Mouse (Mus musculus) limb, embryonic 14.5 days (tissue): Measurements from ENCODE around the gene Skp1a. TPM values are rescaled to one million over a fixed set of nuclear protein-coding genes. Genes with fewer than 3 reads are reported as not detected.

Experiments used
- ATAC-seq: fragments of 200-750 bp; cut with Nextera tagmentation; 2 replicates; pipeline ENCODE4 v1.8.0; 2017; ENCODE audit warnings: low read depth, moderate number of reproducible peaks, moderate TSS enrichment; ENCODE audit not compliant: low FRiP score
- DNase-seq: peaks from one replicate; pipeline ENCODE4 v3.0.0-alpha.2; 2015; ENCODE audit warnings: low spot score
- H3K27ac ChIP-seq: fragments of 300-500 bp; sonication (generic); replicated peaks from 2 replicates; pipeline ENCODE4 v1.5.1; 2014; ENCODE audit warnings: low read depth, mild to moderate bottlenecking, low read length, moderate library complexity, mixed read lengths
- H3K27me3 ChIP-seq: fragments of 300-500 bp; sonication (generic); 2 replicates; pipeline ENCODE4 v1.6.1; 2014; ENCODE audit warnings: low read length, mixed read lengths; ENCODE audit not compliant: control insufficient read depth, insufficient read depth
- H3K36me3 ChIP-seq: fragments of 300-500 bp; sonication (generic); 2 replicates; pipeline ENCODE4 v1.6.1; 2014; ENCODE audit warnings: mild to moderate bottlenecking, low read length, moderate library complexity, mixed read lengths; ENCODE audit not compliant: control insufficient read depth, insufficient read depth
- H3K4me1 ChIP-seq: fragments of 300-500 bp; sonication (generic); 2 replicates; pipeline ENCODE4 v1.6.1; 2014; ENCODE audit warnings: antibody characterized with exemption, low read length, mixed read lengths; ENCODE audit not compliant: control insufficient read depth, insufficient read depth
- H3K4me2 ChIP-seq: fragments of 300-500 bp; sonication (generic); replicated peaks from 2 replicates; pipeline ENCODE4 v1.6.1; 2014; ENCODE audit warnings: low read depth, mild to moderate bottlenecking, low read length, moderate library complexity; ENCODE audit not compliant: severe bottlenecking
- H3K4me3 ChIP-seq: fragments of 300-500 bp; sonication (generic); replicated peaks from 2 replicates; pipeline ENCODE4 v1.5.1; 2014; ENCODE audit warnings: low read length
- H3K9ac ChIP-seq: fragments of 300-500 bp; sonication (generic); 2 replicates; pipeline ENCODE4 v1.6.1; 2014; ENCODE audit warnings: mild to moderate bottlenecking, low read depth, low read length, moderate library complexity; ENCODE audit not compliant: severe bottlenecking
- H3K9me3 ChIP-seq: fragments of 300-500 bp; sonication (generic); 2 replicates; pipeline ENCODE4 v1.6.1; 2016; ENCODE audit warnings: low read length; ENCODE audit not compliant: control insufficient read depth
- POLR2A ChIP-seq: fragments of 200-500 bp; IDR thresholded peaks from 2 replicates; pipeline ENCODE4 v1.8.0; 2012; ENCODE audit warnings: inconsistent platforms, mild to moderate bottlenecking, moderate library complexity, borderline replicate concordance; ENCODE audit not compliant: insufficient read depth, insufficient read length; ENCODE audit errors: extremely low read depth
- WGBS: fragments of 180-500 bp; shearing (Covaris S2); extraction: QIAGEN DNeasy Blood & Tissue Kit; methylation state at CpG from one replicate; pipeline ENCODE4 v1.1.7; 2014; 5-methylcytosine and 5-hydroxymethylcytosine counted together
- polyA plus RNA-seq, 2 experiments: library from polyadenylated mRNA; depleted of rRNA in 1 of 2; stranded (reverse) in 1 of 2; unstranded in 1 of 2; fragments of >200 nt; fragmentation: Nextera tagmentation in 1 of 2; extraction: Ambion mirVana in 1 of 2; gene quantifications; 2 replicates each; pipeline versions ENCODE4 v1.2.1 to v1.2.3; 2012 to 2014

Gene Skp1a
- polyA plus RNA-seq, 2 experiments, result 172 to 746 TPM

DNA sequence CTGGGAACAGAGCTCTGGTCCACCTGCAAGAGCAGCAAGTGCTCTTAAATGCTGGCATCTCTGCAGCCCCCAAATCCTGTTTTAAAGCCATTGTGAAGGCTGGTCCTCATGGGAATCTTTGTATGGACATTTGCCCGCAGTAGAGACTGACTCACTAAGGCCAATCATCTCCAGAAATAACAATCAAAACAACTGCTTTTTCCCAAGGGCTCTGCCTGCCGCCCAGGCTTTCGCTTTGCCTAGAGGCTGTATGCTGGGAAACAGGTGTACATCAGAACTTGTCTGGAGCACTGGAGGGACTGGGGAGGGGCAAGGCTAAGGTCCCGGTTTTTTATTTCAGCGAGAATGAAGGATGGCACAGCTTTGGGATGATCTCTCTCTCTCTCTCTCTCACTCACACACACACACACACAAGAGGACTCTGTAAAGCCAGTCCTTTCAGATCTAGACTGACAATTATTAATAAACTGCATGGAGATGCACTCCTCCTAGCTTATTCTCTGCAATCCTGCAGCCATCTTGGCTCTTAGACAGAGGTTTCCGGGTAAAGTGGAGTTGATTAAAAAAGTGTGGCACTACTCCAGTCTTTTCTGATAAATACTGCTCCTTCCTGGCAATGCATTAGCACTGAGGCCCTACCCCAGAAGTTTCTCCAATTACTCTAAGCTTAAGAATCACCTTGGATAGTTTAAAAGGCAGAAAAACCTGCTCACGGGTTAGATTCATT, 2.9 kb upstream of the Skp1a start:
- Histone ChIP-seq H3K9me3 (no peaks in the 10 kb centered on the region), H3K36me3 (no peaks in the 10 kb centered on the region), H3K4me3 (no peak overlapping the region), H3K27ac (no peak overlapping the region), H3K9ac (no peak overlapping the region), H3K27me3 (no peaks in the 10 kb centered on the region), H3K4me1 (peaks cover 16% of the 10 kb centered on the region; the same call in 1 of the 2 replicates), H3K4me2 (no peak overlapping the region)
- ATAC-seq (no peak), DNase-seq (no peak)
- WGBS, result 78% methylated on average over 7 of the region's 7 CpGs
- TF ChIP-seq POLR2A, result no peak

DNA sequence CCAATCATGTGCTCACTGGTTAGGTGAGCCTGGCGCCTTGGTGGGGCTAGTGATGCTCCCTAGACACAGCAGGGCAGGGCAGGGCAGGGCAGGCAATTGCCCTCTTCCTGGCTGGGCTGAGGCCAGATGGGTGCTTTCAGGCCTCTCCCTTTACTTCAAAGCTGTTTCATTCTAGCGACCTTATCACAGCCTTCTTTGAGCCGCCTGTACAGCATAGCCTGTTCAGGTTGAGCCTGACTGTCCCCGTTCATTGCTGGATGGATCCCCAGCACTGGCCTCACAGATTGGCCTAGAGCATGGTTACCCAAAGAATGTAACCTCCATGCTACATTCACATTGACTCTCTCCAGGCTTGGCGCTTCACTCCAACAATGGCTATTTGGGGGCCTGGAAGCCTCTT, 1.1 kb upstream of the Skp1a start:
- no peaks in the 10 kb centered on the region for H3K27me3 ChIP-seq
- H3K9me3 ChIP-seq, result no peaks in the 10 kb centered on the region
- peak overlapping the region; percentile 61 for H3K4me2 ChIP-seq
- H3K4me3 ChIP-seq, result peak overlapping the region; percentile 100; the same call in 1 of the 2 replicates
- ATAC-seq (no peak), DNase-seq (no peak)
- no peak for TF ChIP-seq POLR2A
- H3K27ac ChIP-seq, result no peak overlapping the region
- H3K9ac ChIP-seq, result peak overlapping the region; percentile 99; the same call in 1 of the 2 replicates
- peaks cover 16% of the 10 kb centered on the region; the same call in 1 of the 2 replicates for H3K4me1 ChIP-seq
- 53% methylated on average over 5 of the region's 5 CpGs for WGBS
- H3K36me3 ChIP-seq, result no peaks in the 10 kb centered on the region

DNA sequence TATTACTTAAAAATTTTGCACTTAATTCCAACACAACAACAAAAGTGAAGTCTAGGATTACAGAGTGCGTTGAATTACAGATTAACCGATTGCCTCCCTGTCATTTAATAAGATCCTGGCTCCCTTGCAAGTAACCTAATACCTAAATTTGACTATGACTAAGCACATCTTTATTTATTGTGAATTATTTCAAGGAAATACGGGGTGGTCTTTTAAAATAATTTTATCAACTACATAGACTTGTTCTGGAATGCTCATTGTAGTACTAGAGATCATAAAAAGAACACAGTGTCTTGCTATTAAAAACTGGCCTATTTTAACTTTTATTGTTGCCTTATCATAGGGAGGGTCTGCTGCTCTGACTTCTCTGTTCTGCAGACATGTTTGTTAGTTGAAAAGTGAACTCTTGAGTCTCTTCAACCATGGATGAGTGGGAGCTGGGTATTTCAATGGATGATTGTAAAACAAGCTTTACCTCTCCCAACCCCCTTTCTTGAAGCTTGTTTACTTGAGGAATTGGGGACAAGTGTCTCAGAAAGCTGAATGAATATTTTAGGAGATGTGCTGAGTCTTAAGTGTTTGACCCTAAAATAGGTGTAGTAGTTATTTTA, 1.4 kb downstream of the Skp1a start:
- 21% methylated on average over 3 of the region's 3 CpGs for WGBS
- peak overlapping the region; percentile 100 for H3K4me3 ChIP-seq
- peaks cover 11% of the 10 kb centered on the region for H3K36me3 ChIP-seq
- TF ChIP-seq POLR2A, result no peak
- H3K27ac ChIP-seq, result no peak overlapping the region
- H3K4me2 ChIP-seq, result peak overlapping the region; percentile 65
- H3K27me3 ChIP-seq, result no peaks in the 10 kb centered on the region
- H3K9ac ChIP-seq, result peak overlapping the region; percentile 99
- DNase-seq, result no peak
- no peaks in the 10 kb centered on the region for H3K9me3 ChIP-seq
- no peak for ATAC-seq
- H3K4me1 ChIP-seq, result peaks cover 16% of the 10 kb centered on the region; the same call in 1 of the 2 replicates

DNA sequence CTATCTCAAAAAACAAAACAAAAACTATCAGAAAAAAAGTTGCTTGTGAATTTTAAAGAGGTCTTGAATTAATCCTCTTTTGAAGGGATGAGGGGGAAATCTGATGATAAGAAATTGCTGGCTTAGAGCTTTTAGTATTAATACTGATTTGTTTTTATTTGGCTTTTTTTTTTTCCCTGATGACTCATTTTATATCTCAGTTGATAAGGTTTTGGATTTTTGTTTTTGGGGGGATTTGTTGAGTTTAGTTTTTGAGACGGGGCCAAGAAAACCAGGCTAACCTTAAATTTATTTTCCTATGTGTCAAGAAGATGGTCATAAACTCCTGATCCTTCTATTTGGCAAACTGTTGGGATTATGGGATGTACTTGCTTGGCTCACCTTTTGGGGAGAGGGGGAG, 2.1 kb downstream of the Skp1a start:
- Histone ChIP-seq H3K36me3 (peaks cover 18% of the 10 kb centered on the region), H3K9me3 (no peaks in the 10 kb centered on the region), H3K4me2 (peak overlapping the region; percentile 65), H3K27ac (no peak overlapping the region), H3K9ac (peak overlapping the region; percentile 38; the same call in 1 of the 2 replicates), H3K4me1 (peaks cover 16% of the 10 kb centered on the region; the same call in 1 of the 2 replicates), H3K27me3 (no peaks in the 10 kb centered on the region), H3K4me3 (peak overlapping the region; percentile 100; the same call in 1 of the 2 replicates)
- 89% methylated on average over 1 of the region's 1 CpGs for WGBS
- TF ChIP-seq POLR2A, result no peak
- DNase-seq (no peak), ATAC-seq (no peak)

DNA sequence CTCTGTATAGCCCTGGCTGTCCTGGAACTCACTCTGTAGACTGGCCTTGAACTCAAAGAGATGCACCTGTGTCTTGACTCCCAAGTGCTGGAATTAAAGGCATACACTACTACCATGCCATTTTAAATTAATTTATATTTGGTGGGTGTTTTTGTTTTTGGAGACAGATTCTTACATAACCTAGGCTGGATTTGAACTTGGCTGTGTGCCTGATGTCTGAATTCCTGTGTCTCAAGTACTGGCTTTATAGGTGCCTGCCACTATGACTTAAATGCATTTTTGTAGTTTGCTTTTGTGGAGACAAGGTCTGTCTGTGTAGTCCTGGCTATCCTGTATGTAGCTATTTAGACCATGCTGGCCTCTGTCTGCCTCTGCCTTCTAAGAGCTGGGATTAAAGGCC, 2.7 kb downstream of the Skp1a start:
- Histone ChIP-seq H3K36me3 (peaks cover 22% of the 10 kb centered on the region), H3K27me3 (no peaks in the 10 kb centered on the region), H3K9ac (no peak overlapping the region), H3K4me1 (peaks cover 16% of the 10 kb centered on the region; the same call in 1 of the 2 replicates), H3K4me3 (no peak overlapping the region), H3K27ac (no peak overlapping the region), H3K4me2 (no peak overlapping the region), H3K9me3 (no peaks in the 10 kb centered on the region)
- ATAC-seq (no peak), DNase-seq (no peak)
- no peak for TF ChIP-seq POLR2A
